Mouse (Mus musculus): ENCODE data around the gene Hoxa1. TPM values are rescaled to one million over a fixed set of nuclear protein-coding genes. Genes with fewer than 3 reads are reported as not detected.

Hoxa1 gene
- polyA plus RNA-seq, 1 experiment from 2014 or later, result not detected

GRCm38 (mm10) chr6:52152226-52153193 is 5.6 kb downstream of the Hoxa1 start:
- Histone ChIP-seq H3K4me3 (ENCODE audit: low read depth, low read length) (no peak overlapping the region), H3K4me1 (replicated peaks; ENCODE audit: control insufficient read depth, insufficient read depth, low read length) (no peaks in the 10 kb centered on the region), H3K4me2 (ENCODE audit: low read depth, low read length, severe bottlenecking) (no peak overlapping the region), H3K9me3 (ENCODE audit: control insufficient read depth, low read length) (no peaks in the 10 kb centered on the region), H3K36me3 (ENCODE audit: control insufficient read depth, insufficient read depth, low read length) (no peaks in the 10 kb centered on the region), H3K9ac (ENCODE audit: low read length) (no peak overlapping the region), H3K27me3 (ENCODE audit: control insufficient read depth, insufficient read depth, low read length) (peaks cover 90% of the 10 kb centered on the region), H3K27ac (ENCODE audit: low read depth, low read length) (no peak overlapping the region)
- ATAC-seq (replicated peaks; ENCODE audit: low FRiP score), result no peak
- DNase-seq (ENCODE audit: low spot score), result no peak
- WGBS, result 2% methylated on average over 16 of the region's 16 CpGs

GRCm38 (mm10) chr6:52151571-52151970 is 6.5 kb downstream of the Hoxa1 start:
- 4% methylated on average over 4 of the region's 4 CpGs for WGBS
- ATAC-seq (replicated peaks; ENCODE audit: low FRiP score) (no peak), DNase-seq (ENCODE audit: low spot score) (no peak)
- Histone ChIP-seq H3K4me2 (ENCODE audit: low read depth, low read length, severe bottlenecking) (no peak overlapping the region), H3K4me3 (ENCODE audit: low read depth, low read length) (no peak overlapping the region), H3K27me3 (ENCODE audit: control insufficient read depth, insufficient read depth, low read length) (peaks cover 83% of the 10 kb centered on the region), H3K9ac (ENCODE audit: low read length) (no peak overlapping the region), H3K27ac (ENCODE audit: low read depth, low read length) (no peak overlapping the region), H3K4me1 (replicated peaks; ENCODE audit: control insufficient read depth, insufficient read depth, low read length) (no peaks in the 10 kb centered on the region), H3K9me3 (ENCODE audit: control insufficient read depth, low read length) (no peaks in the 10 kb centered on the region), H3K36me3 (ENCODE audit: control insufficient read depth, insufficient read depth, low read length) (no peaks in the 10 kb centered on the region)

- no peak overlapping the region for H3K9ac ChIP-seq (ENCODE audit: low read length)
Measured at GRCm38 (mm10) chr6:52150401-52150966, 7.6 kb downstream of the Hoxa1 start.

DNA sequence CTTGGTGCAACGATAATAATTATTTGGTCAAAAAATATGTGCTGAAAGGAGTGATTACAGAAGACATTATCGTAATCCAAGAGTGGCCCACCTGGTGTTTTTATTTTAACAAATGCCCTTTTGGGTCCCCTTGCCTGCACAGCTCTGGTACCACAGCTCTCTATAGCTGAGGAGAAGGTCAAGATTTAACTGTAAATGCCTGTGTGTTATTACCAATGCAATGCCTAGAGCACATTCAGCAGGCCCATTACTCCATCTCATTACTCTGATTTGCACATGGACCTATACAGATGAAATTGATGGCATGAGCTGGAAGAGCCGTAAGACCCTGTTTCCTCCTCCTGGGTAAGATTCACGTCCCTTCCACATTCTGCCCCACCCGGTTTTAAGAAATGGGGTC is 19.0 kb downstream of the Hoxa1 start:
- Histone ChIP-seq H3K9ac (ENCODE audit: low read length) (no peak overlapping the region), H3K27ac (ENCODE audit: low read depth, low read length) (no peak overlapping the region), H3K4me3 (ENCODE audit: low read depth, low read length) (no peak overlapping the region), H3K4me1 (replicated peaks; ENCODE audit: control insufficient read depth, insufficient read depth, low read length) (0 out of 2 replicates have a peak, but pooled peaks cover 1% of the 10 kb centered on the region), H3K4me2 (ENCODE audit: low read depth, low read length, severe bottlenecking) (no peak overlapping the region), H3K36me3 (ENCODE audit: control insufficient read depth, insufficient read depth, low read length) (no peaks in the 10 kb centered on the region), H3K27me3 (ENCODE audit: control insufficient read depth, insufficient read depth, low read length) (no peaks in the 10 kb centered on the region), H3K9me3 (ENCODE audit: control insufficient read depth, low read length) (no peaks in the 10 kb centered on the region)
- ATAC-seq (replicated peaks; ENCODE audit: low FRiP score), result no peak
- DNase-seq (ENCODE audit: low spot score), result no peak
- WGBS, result 89% methylated on average over 5 of the region's 5 CpGs

More at GRCm38 (mm10) chr6:52150401-52150966, 7.6 kb downstream of the Hoxa1 start:
- WGBS, result 3% methylated on average over 16 of the region's 16 CpGs
- ATAC-seq (replicated peaks; ENCODE audit: low FRiP score) (no peak), DNase-seq (ENCODE audit: low spot score) (peak; percentile 57)
- Histone ChIP-seq H3K27me3 (ENCODE audit: control insufficient read depth, insufficient read depth, low read length) (peaks cover 79% of the 10 kb centered on the region), H3K4me1 (replicated peaks; ENCODE audit: control insufficient read depth, insufficient read depth, low read length) (no peaks in the 10 kb centered on the region), H3K4me3 (ENCODE audit: low read depth, low read length) (no peak overlapping the region), H3K9me3 (ENCODE audit: control insufficient read depth, low read length) (no peaks in the 10 kb centered on the region), H3K36me3 (ENCODE audit: control insufficient read depth, insufficient read depth, low read length) (no peaks in the 10 kb centered on the region), H3K4me2 (ENCODE audit: low read depth, low read length, severe bottlenecking) (no peak overlapping the region), H3K27ac (ENCODE audit: low read depth, low read length) (no peak overlapping the region)

GRCm38 (mm10) chr6:52138576-52138975 is 19.5 kb downstream of the Hoxa1 start:
- Histone ChIP-seq H3K9ac (ENCODE audit: low read length) (no peak overlapping the region), H3K4me1 (replicated peaks; ENCODE audit: control insufficient read depth, insufficient read depth, low read length) (0 out of 2 replicates have a peak, but pooled peaks cover 1% of the 10 kb centered on the region), H3K27ac (ENCODE audit: low read depth, low read length) (no peak overlapping the region), H3K4me2 (ENCODE audit: low read depth, low read length, severe bottlenecking) (no peak overlapping the region), H3K27me3 (ENCODE audit: control insufficient read depth, insufficient read depth, low read length) (no peaks in the 10 kb centered on the region), H3K4me3 (ENCODE audit: low read depth, low read length) (no peak overlapping the region), H3K9me3 (ENCODE audit: control insufficient read depth, low read length) (no peaks in the 10 kb centered on the region), H3K36me3 (ENCODE audit: control insufficient read depth, insufficient read depth, low read length) (no peaks in the 10 kb centered on the region)
- no peak for ATAC-seq (replicated peaks; ENCODE audit: low FRiP score)
- DNase-seq (ENCODE audit: low spot score), result no peak
- WGBS, result 78% methylated on average over 10 of the region's 10 CpGs

DNA sequence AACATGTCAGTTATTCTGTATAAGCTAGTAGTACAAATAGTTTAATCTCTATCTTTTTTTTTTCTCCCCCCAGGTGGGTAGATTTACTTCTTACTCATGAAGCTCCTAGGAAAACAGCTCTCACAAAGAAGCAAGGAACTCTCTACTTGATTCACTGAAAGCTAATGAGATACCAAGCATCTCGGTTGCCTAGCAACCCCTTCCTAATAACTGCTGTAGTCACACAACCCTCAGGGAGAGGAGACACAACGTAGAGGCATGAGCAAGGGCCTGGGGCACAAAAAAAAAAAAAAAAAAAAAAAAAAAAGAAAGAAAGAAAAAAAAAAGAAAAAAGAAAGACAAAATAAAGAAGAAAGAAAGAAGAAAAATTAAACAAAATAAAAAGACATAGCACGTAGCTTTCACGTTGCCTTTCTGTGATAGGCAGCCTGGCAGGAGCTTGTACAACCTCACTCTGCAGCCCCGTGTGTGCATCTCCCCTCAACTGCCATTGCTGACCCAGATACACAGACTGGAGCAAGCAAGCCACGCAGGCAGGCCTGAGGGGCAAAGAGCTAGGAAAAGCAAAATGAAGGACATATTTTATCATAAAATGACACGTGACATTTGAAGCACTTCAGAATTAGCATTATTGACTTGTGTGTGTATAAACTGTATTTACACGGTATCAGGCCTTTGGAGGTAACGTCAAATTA is 20.1 kb downstream of the Hoxa1 start:
- WGBS, result 63% methylated on average over 9 of the region's 9 CpGs
- Histone ChIP-seq H3K9ac (ENCODE audit: low read length) (no peak overlapping the region), H3K36me3 (ENCODE audit: control insufficient read depth, insufficient read depth, low read length) (no peaks in the 10 kb centered on the region), H3K4me3 (ENCODE audit: low read depth, low read length) (no peak overlapping the region), H3K27me3 (ENCODE audit: control insufficient read depth, insufficient read depth, low read length) (no peaks in the 10 kb centered on the region), H3K27ac (ENCODE audit: low read depth, low read length) (no peak overlapping the region), H3K9me3 (ENCODE audit: control insufficient read depth, low read length) (no peaks in the 10 kb centered on the region), H3K4me1 (replicated peaks; ENCODE audit: control insufficient read depth, insufficient read depth, low read length) (0 out of 2 replicates have a peak, but pooled peaks cover 1% of the 10 kb centered on the region), H3K4me2 (ENCODE audit: low read depth, low read length, severe bottlenecking) (no peak overlapping the region)
- DNase-seq (ENCODE audit: low spot score) (no peak), ATAC-seq (replicated peaks; ENCODE audit: low FRiP score) (no peak)

DNA sequence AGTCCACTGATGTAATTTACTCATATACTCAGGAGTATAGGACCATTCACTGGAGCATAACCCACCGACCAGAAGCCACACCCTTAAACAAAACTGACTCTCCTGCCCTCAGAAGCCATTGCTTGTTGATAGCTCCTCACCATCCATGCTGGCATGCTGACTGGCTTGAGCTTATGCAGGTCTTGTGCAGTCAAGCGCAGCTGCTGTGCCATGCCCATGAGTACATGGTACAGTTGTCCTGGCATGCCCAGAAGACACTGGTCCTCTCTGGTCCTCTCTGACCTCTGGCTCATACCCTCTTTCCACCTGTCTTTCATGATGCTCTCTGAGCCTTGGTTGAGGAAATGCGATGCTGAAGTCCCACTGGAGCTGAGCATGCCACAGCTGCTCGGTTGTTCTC is 34.4 kb downstream of the Hoxa1 start:
- H3K27me3 ChIP-seq (ENCODE audit: control insufficient read depth, insufficient read depth, low read length), result no peaks in the 10 kb centered on the region
- no peaks in the 10 kb centered on the region for H3K9me3 ChIP-seq (ENCODE audit: control insufficient read depth, low read length)
- DNase-seq (ENCODE audit: low spot score), result no peak
- 82% methylated on average over 4 of the region's 4 CpGs for WGBS
- H3K4me1 ChIP-seq (replicated peaks; ENCODE audit: control insufficient read depth, insufficient read depth, low read length), result no peaks in the 10 kb centered on the region
- no peak for ATAC-seq (replicated peaks; ENCODE audit: low FRiP score)
- no peak overlapping the region for H3K4me2 ChIP-seq (ENCODE audit: low read depth, low read length, severe bottlenecking)
- H3K27ac ChIP-seq (ENCODE audit: low read depth, low read length), result no peak overlapping the region
- H3K9ac ChIP-seq (ENCODE audit: low read length), result no peak overlapping the region; the same call in 1 of the 2 replicates
- no peaks in the 10 kb centered on the region for H3K36me3 ChIP-seq (ENCODE audit: control insufficient read depth, insufficient read depth, low read length)
- H3K4me3 ChIP-seq (ENCODE audit: low read depth, low read length), result no peak overlapping the region

DNA sequence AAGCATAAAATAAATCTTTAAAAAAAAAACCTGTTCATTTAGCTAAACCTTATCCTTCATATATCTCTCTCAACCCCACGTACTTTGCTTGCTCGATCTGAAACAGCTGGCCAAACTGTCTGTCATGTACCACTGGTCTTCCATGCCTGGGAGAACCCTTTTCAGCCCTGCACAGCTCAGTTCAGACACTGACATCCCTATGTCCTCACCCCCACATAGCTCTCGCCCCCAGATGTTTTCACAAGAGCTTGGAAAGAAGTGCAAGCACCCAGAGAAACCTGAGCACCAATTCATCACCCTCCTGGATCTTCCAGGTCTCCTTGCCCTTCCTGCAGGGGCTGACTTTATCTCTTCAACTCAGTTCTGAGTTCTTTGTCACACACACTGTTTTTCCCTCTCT is 36.9 kb downstream of the Hoxa1 start:
- Histone ChIP-seq H3K4me3 (ENCODE audit: low read depth, low read length) (no peak overlapping the region), H3K27me3 (ENCODE audit: control insufficient read depth, insufficient read depth, low read length) (no peaks in the 10 kb centered on the region), H3K9me3 (ENCODE audit: control insufficient read depth, low read length) (no peaks in the 10 kb centered on the region), H3K36me3 (ENCODE audit: control insufficient read depth, insufficient read depth, low read length) (no peaks in the 10 kb centered on the region), H3K4me1 (replicated peaks; ENCODE audit: control insufficient read depth, insufficient read depth, low read length) (no peaks in the 10 kb centered on the region), H3K9ac (ENCODE audit: low read length) (no peak overlapping the region), H3K4me2 (ENCODE audit: low read depth, low read length, severe bottlenecking) (no peak overlapping the region), H3K27ac (ENCODE audit: low read depth, low read length) (no peak overlapping the region)
- 73% methylated on average over 3 of the region's 3 CpGs for WGBS
- DNase-seq (ENCODE audit: low spot score), result no peak
- no peak for ATAC-seq (replicated peaks; ENCODE audit: low FRiP score)

Measured in forebrain, embryonic 11.5 days (tissue).